Comparison of ENCODE assay signal across 8 mouse cellular contexts in the genomic region with DNA sequence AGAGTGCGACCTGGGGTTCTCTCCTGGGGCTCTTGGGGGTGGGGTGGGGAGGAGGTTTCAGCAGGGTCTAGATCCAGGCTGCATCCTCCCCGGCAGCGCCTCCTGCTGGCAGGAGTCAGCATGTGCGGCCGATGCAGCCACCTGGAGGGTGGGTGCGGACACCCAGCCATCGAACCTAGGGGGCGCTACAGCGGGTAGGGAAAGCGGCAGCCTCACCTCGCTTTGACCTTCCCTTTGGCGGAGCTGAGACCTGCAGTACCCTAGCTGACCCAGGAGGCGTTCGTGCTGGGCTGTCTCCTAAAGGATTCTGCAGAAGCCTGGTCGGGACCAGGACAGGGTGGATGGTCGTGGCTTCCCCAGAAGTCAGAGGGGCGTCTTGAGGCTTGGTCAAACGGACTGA. TPM values are rescaled to one million over a fixed set of nuclear protein-coding genes. Genes with fewer than 3 reads are reported as not detected.
DNase-seq lines count a peak whose midpoint lies in the region; ATAC-seq and TF ChIP-seq lines count a peak whose summit lies in the region.

No protein-coding gene starts in this region.

- H3K4me1 ChIP-seq in intestine, postnatal 0 days (replicated peaks; ENCODE audit: control insufficient read depth, insufficient read depth, low read length) = 0 out of 2 replicates have a peak, but pooled peaks cover 4% of the 10 kb centered on the region
- peaks cover 8% of the 10 kb centered on the region for H3K4me1 ChIP-seq in lung, adult 2 months (ENCODE audit: control insufficient read depth, insufficient read depth, low read length)
- peaks cover 72% of the 10 kb centered on the region for H3K4me1 ChIP-seq in neural tube, embryonic 13.5 days (replicated peaks)

- intact Hi-C loops in gastrocnemius, postnatal 36 days (cut with DNase I) = no loop called here

- H3K27me3 ChIP-seq in intestine, postnatal 0 days (replicated peaks; ENCODE audit: control insufficient read depth, insufficient read depth, low read length) = peaks cover 28% of the 10 kb centered on the region; the same call in 1 of the 2 replicates
- H3K27me3 ChIP-seq in neural tube, embryonic 13.5 days = peaks cover 22% of the 10 kb centered on the region

- peak; percentile 96 for TF ChIP-seq CTCF in intestine, postnatal 0 days (IDR thresholded peaks at IDR 0.05; ENCODE audit: low read depth)
- peak; percentile 55 for TF ChIP-seq CTCF in lung, adult 2 months (IDR thresholded peaks at IDR 0.05; ENCODE audit: insufficient read depth, low read length)

- DNase-seq in A20 (ENCODE audit: low read depth, low spot score) (peak; percentile 76), NIH3T3 (ENCODE audit: low read depth) (peak; percentile 89)
- peak; percentile 73 to 80 for DNase-seq in cerebellum, postnatal 36 days
- peak; percentile 61 to 71 for DNase-seq in gastrocnemius, postnatal 36 days
- DNase-seq in lung, adult 2 months = peak; percentile 55
- DNase-seq in thymus, postnatal 25 days = peak; percentile 85

- 1% methylated on average over 18 of the region's 18 CpGs for WGBS in intestine, postnatal 0 days
- 4% methylated on average over 18 of the region's 18 CpGs for WGBS in lung, adult 2 months
- WGBS in neural tube, embryonic 13.5 days = 1% methylated on average over 18 of the region's 18 CpGs

- H3K9ac ChIP-seq in intestine, postnatal 0 days (ENCODE audit: low read depth, low read length) = no peak overlapping the region
- peak overlapping the region; percentile 94 for H3K9ac ChIP-seq in neural tube, embryonic 13.5 days

- no peak for TF ChIP-seq POLR2A in lung, adult 2 months (IDR thresholded peaks at IDR 0.05; ENCODE audit: borderline replicate concordance, extremely low read depth, low read depth, low read length)

- no peaks in the 10 kb centered on the region for H3K9me3 ChIP-seq in intestine, postnatal 0 days (ENCODE audit: control insufficient read depth)
- H3K9me3 ChIP-seq in neural tube, embryonic 13.5 days = no peaks in the 10 kb centered on the region

- no peak overlapping the region for H3K27ac ChIP-seq in intestine, postnatal 0 days (ENCODE audit: low read depth, low read length)
- H3K27ac ChIP-seq in neural tube, embryonic 13.5 days (replicated peaks) = peak overlapping the region; percentile 96; the same call in 1 of the 2 replicates

- H3K4me2 ChIP-seq in intestine, postnatal 0 days (replicated peaks; ENCODE audit: low read depth) = peak overlapping the region; percentile 99
- peak overlapping the region; percentile 88 for H3K4me2 ChIP-seq in neural tube, embryonic 13.5 days

- no peaks in the 10 kb centered on the region for H3K36me3 ChIP-seq in intestine, postnatal 0 days (ENCODE audit: control insufficient read depth, insufficient read depth)
- no peaks in the 10 kb centered on the region for H3K36me3 ChIP-seq in neural tube, embryonic 13.5 days

- H3K4me3 ChIP-seq in intestine, postnatal 0 days (ENCODE audit: low read depth, low read length) = peak overlapping the region; percentile 39
- H3K4me3 ChIP-seq in lung, adult 2 months (replicated peaks; ENCODE audit: extremely low read depth, low read depth, low read length) = no peak overlapping the region
- peak overlapping the region; percentile 62 for H3K4me3 ChIP-seq in neural tube, embryonic 13.5 days

- ATAC-seq in intestine, postnatal 0 days = peak; percentile 55
- 0 out of 2 replicates have a peak, but pooled peaks have one; percentile 3 for ATAC-seq in neural tube, embryonic 13.5 days (ENCODE audit: low read depth)

RNA-seq across cellular contexts. Expression of a gene that starts 0.9 kb away (rescaled TPM):
- 1 to 10 TPM; 2.5 to 4.2 TPM for total RNA-seq in gastrocnemius, postnatal 36 days (2021)
- polyA plus RNA-seq in intestine, postnatal 0 days (2015; fragmentation: Nextera tagmentation; extraction: Ambion mirVana) = 9.3 and 10.3 TPM in 2 replicates
- 34.1 and 37.1 TPM in 2 replicates for polyA plus RNA-seq in lung, adult 2 months (2012; rRNA removed)
- polyA plus RNA-seq in neural tube, embryonic 13.5 days (2015; fragmentation: Nextera tagmentation; extraction: Ambion mirVana) = 124 and 137 TPM in 2 replicates

RNA-seq across cellular contexts. Expression of a gene that starts 21.6 kb away (rescaled TPM):
- 10 to 100 TPM; 24.2 to 26.7 TPM for total RNA-seq in gastrocnemius, postnatal 36 days (2021)
- 10.6 and 11.1 TPM in 2 replicates for polyA plus RNA-seq in intestine, postnatal 0 days (2015; fragmentation: Nextera tagmentation; extraction: Ambion mirVana)
- polyA plus RNA-seq in lung, adult 2 months (2012; rRNA removed) = 52.3 and 62.8 TPM in 2 replicates
- 10.4 and 10.7 TPM in 2 replicates for polyA plus RNA-seq in neural tube, embryonic 13.5 days (2015; fragmentation: Nextera tagmentation; extraction: Ambion mirVana)

RNA-seq across cellular contexts. Expression of a gene that starts 31.2 kb away (rescaled TPM):
- 10 to 100 TPM; 50.0 to 56.2 TPM for total RNA-seq in gastrocnemius, postnatal 36 days (2021)
- 9.0 and 11.7 TPM in 2 replicates for polyA plus RNA-seq in intestine, postnatal 0 days (2015; fragmentation: Nextera tagmentation; extraction: Ambion mirVana)
- polyA plus RNA-seq in lung, adult 2 months (2012; rRNA removed) = 28.4 and 38.9 TPM in 2 replicates
- polyA plus RNA-seq in neural tube, embryonic 13.5 days (2015; fragmentation: Nextera tagmentation; extraction: Ambion mirVana) = 20.5 and 21.7 TPM in 2 replicates

RNA-seq across cellular contexts. Expression of a gene that starts 45.8 kb away (rescaled TPM):
- total RNA-seq in gastrocnemius, postnatal 36 days (2021) = 1 to 10 TPM in 1 of 2 experiments, under 1 TPM in 1; 0.81 to 1.5 TPM
- polyA plus RNA-seq in intestine, postnatal 0 days (2015; fragmentation: Nextera tagmentation; extraction: Ambion mirVana) = 1.1 and 1.4 TPM in 2 replicates
- 19.6 and 23.6 TPM in 2 replicates for polyA plus RNA-seq in lung, adult 2 months (2012; rRNA removed)
- 6.2 and 7.4 TPM in 2 replicates for polyA plus RNA-seq in neural tube, embryonic 13.5 days (2015; fragmentation: Nextera tagmentation; extraction: Ambion mirVana)
